Mouse (Mus musculus) small intestine, adult 2 months (tissue): ENCODE measurements at regions not wholly inside any gene's neighbourhood (a gene's known extent, or its start where the extent isn't known, plus 50 kb on each side); places are given as distances from the start of the nearest gene placed in this dataset.

Source experiments
- H3K27ac ChIP-seq: fragments of 200-500 bp; 2 replicates; pipeline ENCODE4 v1.5.1; 2012; ENCODE audit warnings: low read depth, low read length, control low read depth, inconsistent platforms; ENCODE audit not compliant: insufficient read depth
- H3K27me3 ChIP-seq: fragments of 200-500 bp; 2 replicates; pipeline ENCODE4 v1.6.1; 2012; ENCODE audit warnings: mild to moderate bottlenecking, moderate library complexity, low read length, inconsistent platforms; ENCODE audit not compliant: control insufficient read depth, insufficient read depth
- H3K36me3 ChIP-seq: fragments of 200-500 bp; 2 replicates; pipeline ENCODE4 v1.6.1; 2012; ENCODE audit warnings: mild to moderate bottlenecking, low read length, control low read depth, inconsistent platforms; ENCODE audit not compliant: control insufficient read depth, insufficient read depth
- H3K4me1 ChIP-seq: fragments of 200-500 bp; 2 replicates; pipeline ENCODE4 v1.6.1; 2012; ENCODE audit warnings: low read length, inconsistent platforms, mixed read lengths; ENCODE audit not compliant: control insufficient read depth, insufficient read depth, insufficient read length
- H3K4me3 ChIP-seq: fragments of 200-500 bp; 2 replicates; pipeline ENCODE4 v1.5.1; 2012; ENCODE audit warnings: low read depth, mild to moderate bottlenecking, control low read depth, inconsistent platforms, low read length, moderate library complexity
- CTCF ChIP-seq: fragments of 200-500 bp; IDR thresholded peaks from 2 replicates; pipeline ENCODE4 v1.5.1; 2012; ENCODE audit warnings: low read depth, mild to moderate bottlenecking, control low read depth, inconsistent platforms, low read length, moderate library complexity, mixed read lengths; ENCODE audit not compliant: insufficient replicate concordance, insufficient read length; ENCODE audit errors: extremely low read depth
- POLR2A ChIP-seq: fragments of 200-500 bp; IDR thresholded peaks from 2 replicates; pipeline ENCODE4 v1.6.1; 2012; ENCODE audit warnings: low read depth, mild to moderate bottlenecking, control low read depth, inconsistent platforms, low read length, moderate library complexity
- WGBS: fragments of 180-500 bp; shearing (Covaris S2); methylation state at CpG from one replicate; pipeline ENCODE4 v1.1.7; 2018; 5-methylcytosine and 5-hydroxymethylcytosine counted together

- H3K27ac ChIP-seq, result no peak overlapping the region
- no peak overlapping the region for H3K4me3 ChIP-seq
- H3K4me1 ChIP-seq, result no peaks in the 10 kb centered on the region
- no peaks in the 10 kb centered on the region for H3K27me3 ChIP-seq
- TF ChIP-seq POLR2A (no peak), CTCF (no peak)
- no peaks in the 10 kb centered on the region for H3K36me3 ChIP-seq
- WGBS, result 76% methylated on average over 4 of the region's 4 CpGs
These were observed 60.3 kb downstream of the Fzd1 start for GRCm38 (mm10) chr5:4697346-4698095.

- no peak overlapping the region for H3K27ac ChIP-seq
- no peaks in the 10 kb centered on the region for H3K4me1 ChIP-seq
- TF ChIP-seq POLR2A (no peak), CTCF (no peak)
- no peaks in the 10 kb centered on the region for H3K36me3 ChIP-seq
- H3K27me3 ChIP-seq, result no peaks in the 10 kb centered on the region
- no peak overlapping the region for H3K4me3 ChIP-seq
These were observed 61.1 kb downstream of the Fzd1 start for GRCm38 (mm10) chr5:4696701-4697100.

GRCm38 (mm10) chr5:4689130-4689529, 68.7 kb downstream of the Fzd1 start:
- Histone ChIP-seq H3K4me3 (no peak overlapping the region), H3K27ac (no peak overlapping the region), H3K36me3 (no peaks in the 10 kb centered on the region), H3K4me1 (no peaks in the 10 kb centered on the region), H3K27me3 (no peaks in the 10 kb centered on the region)
- WGBS, result 22% methylated on average over 2 of the region's 2 CpGs
- no peak for TF ChIP-seq CTCF
- TF ChIP-seq POLR2A, result no peak

- no peak overlapping the region for H3K27ac ChIP-seq
- H3K4me3 ChIP-seq, result no peak overlapping the region
- no peaks in the 10 kb centered on the region for H3K27me3 ChIP-seq
- TF ChIP-seq POLR2A, result no peak
- TF ChIP-seq CTCF, result no peak
- H3K4me1 ChIP-seq, result no peaks in the 10 kb centered on the region
- WGBS, result 77% methylated on average over 2 of the region's 2 CpGs
- H3K36me3 ChIP-seq, result no peaks in the 10 kb centered on the region
These were observed 82.5 kb downstream of the Fzd1 start for GRCm38 (mm10) chr5:4675316-4675715.

- WGBS, result 81% methylated on average over 12 of the region's 12 CpGs
- H3K4me1 ChIP-seq, result no peaks in the 10 kb centered on the region
These were observed 91.5 kb downstream of the Fzd1 start for GRCm38 (mm10) chr5:4666381-4666780.

GRCm38 (mm10) chr5:4665978-4666377, 91.9 kb downstream of the Fzd1 start:
- Histone ChIP-seq H3K27me3 (no peaks in the 10 kb centered on the region), H3K4me1 (no peaks in the 10 kb centered on the region), H3K36me3 (no peaks in the 10 kb centered on the region), H3K4me3 (no peak overlapping the region), H3K27ac (no peak overlapping the region)
- 66% methylated on average over 9 of the region's 9 CpGs for WGBS
- TF ChIP-seq CTCF (no peak), POLR2A (no peak)

More at GRCm38 (mm10) chr5:4666381-4666780, 91.5 kb downstream of the Fzd1 start:
- TF ChIP-seq POLR2A, result no peak
- TF ChIP-seq CTCF, result no peak
- H3K4me3 ChIP-seq, result no peak overlapping the region
- H3K27ac ChIP-seq, result no peak overlapping the region
- H3K27me3 ChIP-seq, result no peaks in the 10 kb centered on the region
- no peaks in the 10 kb centered on the region for H3K36me3 ChIP-seq

DNA sequence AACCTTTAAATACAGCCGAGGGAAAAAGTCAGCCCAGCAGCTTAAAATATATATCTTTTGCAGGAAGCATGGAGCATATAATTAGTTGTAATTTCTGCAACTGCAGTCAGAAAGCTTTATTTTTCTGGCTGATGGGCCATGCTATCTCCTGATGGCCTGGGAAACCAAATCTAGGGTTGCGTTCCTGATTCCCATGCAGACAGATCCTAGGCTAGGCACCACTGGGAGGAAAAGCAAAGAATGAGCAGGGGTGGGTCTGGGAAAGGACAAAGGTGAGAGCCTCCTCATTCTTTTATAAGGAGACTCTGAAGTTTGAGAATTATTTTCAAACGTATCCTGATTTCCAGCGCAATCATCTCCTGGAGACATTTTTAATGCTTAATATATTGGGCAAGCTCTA, 92.9 kb downstream of the Fzd1 start:
- WGBS, result 77% methylated on average over 4 of the region's 4 CpGs
- Histone ChIP-seq H3K36me3 (no peaks in the 10 kb centered on the region), H3K27ac (no peak overlapping the region), H3K27me3 (no peaks in the 10 kb centered on the region), H3K4me3 (no peak overlapping the region), H3K4me1 (no peaks in the 10 kb centered on the region)
- TF ChIP-seq CTCF (no peak), POLR2A (no peak)
